Mouse (Mus musculus): Measurements from ENCODE around the gene Ankrd23.

The Ankrd23 gene

DNA sequence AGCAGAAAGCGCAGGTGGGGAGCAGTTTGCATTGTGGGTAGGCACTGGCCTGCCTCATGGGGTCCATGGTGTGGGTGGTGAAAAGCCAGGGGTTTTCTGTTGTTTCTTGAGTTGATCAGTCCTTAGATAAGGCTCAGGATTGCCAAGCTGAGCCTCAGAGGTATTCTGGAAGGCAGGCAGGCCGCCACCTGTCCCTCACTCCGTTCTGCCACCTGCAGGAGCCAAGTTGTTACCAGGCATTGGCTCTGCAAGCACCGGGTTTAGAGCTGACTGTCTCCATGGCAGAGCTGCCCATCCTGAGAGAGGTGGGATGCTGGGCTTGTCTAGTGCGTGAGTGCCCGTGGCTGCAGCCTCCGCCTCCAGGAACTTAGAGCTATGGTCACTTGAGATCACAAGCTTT lies 14.5 kb downstream of the Ankrd23 start:
- no peak for DNase-seq (ENCODE audit: low read depth, low spot score)

DNA sequence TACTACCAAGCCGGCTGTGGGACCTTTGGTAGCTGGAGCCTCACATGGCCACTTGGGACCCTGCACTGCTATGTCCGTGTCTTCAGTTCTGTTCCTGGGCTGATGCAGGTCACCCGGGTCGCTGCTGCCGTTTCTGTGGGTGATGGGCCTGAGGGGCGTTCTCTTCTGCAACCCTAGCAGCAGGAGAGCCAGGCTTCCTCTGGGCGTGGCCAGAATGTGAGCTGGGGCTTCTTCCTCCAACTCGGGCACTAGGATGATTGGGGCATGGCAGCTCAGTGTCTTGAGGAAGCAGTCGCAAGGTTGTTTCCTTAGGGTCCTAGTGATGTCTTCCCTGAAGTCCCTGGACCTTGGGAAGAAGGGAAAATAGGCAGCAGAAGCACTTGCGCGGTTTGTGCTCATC lies 17.1 kb downstream of the Ankrd23 start:
- DNase-seq (ENCODE audit: low read depth, low spot score): no peak

GRCm38 (mm10) chr1:36518259-36518658 lies 18.4 kb downstream of the Ankrd23 start:
- no peak for DNase-seq (ENCODE audit: low read depth, low spot score)

- no peak for DNase-seq (ENCODE audit: low read depth, low spot score)
Observed at GRCm38 (mm10) chr1:36513718-36514117, 23.0 kb downstream of the Ankrd23 start.

DNA sequence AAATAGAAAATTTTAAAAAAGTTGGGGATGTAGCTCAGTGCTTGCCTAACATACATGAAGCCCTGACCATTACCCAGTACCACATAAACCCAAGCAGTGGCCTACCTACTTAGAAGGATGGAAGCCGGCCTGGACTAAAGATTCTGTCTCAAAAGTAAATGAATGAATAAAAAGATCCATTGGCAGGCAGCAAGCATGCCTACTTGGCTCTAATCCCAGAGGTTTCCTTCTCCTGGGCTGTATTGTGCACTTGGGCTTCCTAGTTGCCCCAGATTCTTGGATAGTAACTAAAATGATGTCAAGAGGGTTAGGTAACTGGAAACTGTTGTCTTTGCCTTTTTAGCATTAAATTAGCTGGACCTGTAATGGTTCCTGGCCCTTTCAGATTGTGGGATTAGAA lies 23.4 kb downstream of the Ankrd23 start:
- no peak for DNase-seq (ENCODE audit: low read depth, low spot score)

GRCm38 (mm10) chr1:36512966-36513280 lies 23.8 kb downstream of the Ankrd23 start:
- DNase-seq (ENCODE audit: low read depth, low spot score): no peak

DNA sequence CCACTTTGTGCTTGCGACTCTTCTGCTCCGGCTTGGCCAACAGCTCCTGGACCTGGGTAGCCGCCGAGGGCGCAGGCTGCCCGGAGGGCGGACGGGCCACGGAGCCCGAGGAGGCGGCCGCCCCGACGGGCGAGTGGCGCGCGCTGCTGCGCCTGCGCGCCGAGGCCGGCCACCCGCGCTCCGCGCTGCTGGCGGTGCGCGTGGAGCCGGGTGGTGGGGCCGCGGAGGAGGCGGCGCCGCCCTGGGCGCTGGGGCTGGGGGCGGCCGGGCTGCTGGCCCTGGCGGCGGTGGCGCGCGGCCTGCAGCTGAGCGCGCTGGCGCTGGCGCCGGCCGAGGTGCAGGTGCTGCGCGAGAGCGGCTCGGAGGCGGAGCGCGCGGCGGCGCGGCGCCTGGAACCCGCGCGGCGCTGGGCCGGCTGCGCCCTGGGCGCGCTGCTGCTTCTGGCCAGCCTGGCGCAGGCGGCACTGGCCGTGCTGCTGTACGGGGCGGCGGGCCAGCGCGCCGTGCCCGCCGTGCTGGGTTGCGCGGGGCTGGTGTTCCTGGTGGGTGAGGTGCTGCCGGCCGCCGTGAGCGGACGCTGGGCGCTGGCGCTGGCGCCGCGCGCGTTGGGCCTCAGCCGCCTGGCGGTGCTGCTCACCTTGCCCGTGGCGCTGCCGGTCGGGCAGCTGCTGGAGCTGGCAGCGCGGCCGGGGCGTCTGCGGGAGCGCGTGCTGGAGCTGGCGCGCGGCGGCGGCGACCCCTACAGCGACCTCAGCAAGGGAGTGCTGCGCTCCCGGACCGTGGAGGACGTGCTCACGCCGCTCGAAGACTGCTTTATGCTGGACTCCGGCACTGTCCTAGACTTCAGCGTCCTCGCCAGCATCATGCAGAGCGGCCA lies 24.4 kb downstream of the Ankrd23 start:
- DNase-seq (ENCODE audit: low read depth, low spot score): no peak

GRCm38 (mm10) chr1:36511289-36512021 lies 25.2 kb downstream of the Ankrd23 start, which contains the start of gene Cnnm3:
Gene Cnnm3 (plus strand): TSS chr1:36511867.
- DNase-seq (ENCODE audit: low read depth, low spot score): peak; percentile 96

- DNase-seq (ENCODE audit: low read depth, low spot score): no peak
Observed at GRCm38 (mm10) chr1:36508238-36508637, 28.4 kb downstream of the Ankrd23 start.

DNA sequence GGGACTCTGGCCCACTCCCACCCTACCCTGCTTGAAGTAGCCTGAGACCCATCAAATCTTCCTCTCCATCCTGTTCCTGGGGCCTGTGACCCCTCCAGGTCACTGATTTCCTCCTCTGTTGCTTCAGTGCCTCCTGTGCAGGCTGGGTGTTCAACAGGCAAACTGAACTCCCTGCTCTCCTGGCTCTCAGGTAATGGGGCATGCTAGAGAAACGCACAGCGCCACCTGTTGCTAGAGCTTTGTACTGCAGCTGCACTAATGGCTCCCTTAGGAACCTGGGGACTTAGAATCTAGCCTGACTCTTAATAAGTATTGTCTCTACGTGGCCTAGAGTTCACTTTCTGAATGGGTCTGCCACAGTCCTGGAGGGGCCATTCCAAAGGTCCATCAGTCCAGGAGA lies 35.4 kb downstream of the Ankrd23 start:
- peak; percentile 56 for DNase-seq (ENCODE audit: low read depth, low spot score)

DNA sequence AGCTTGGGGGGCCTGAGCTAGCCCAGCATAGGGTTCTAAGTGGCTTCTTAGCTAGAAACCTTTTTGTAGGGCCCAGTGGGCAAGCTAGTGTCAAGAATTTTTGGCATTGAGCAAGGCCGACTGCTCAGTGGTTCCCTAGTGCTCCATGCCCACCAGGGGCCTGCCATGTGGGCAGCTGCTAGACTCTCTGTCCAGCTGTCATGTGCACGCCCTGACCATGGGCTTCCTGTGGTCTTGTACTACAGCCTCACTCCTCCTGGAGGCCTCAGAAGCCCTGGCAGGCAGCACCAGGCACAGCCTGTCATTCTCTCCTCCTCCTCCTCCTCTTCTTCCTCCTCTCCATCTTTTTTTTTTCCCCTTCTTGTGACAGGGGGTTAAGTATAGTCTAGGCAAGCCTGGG lies 39.4 kb downstream of the Ankrd23 start:
- no peak for DNase-seq (ENCODE audit: low read depth, low spot score)

GRCm38 (mm10) chr1:36496719-36497118 lies 40.0 kb downstream of the Ankrd23 start:
- DNase-seq (ENCODE audit: low read depth, low spot score): no peak

DNA sequence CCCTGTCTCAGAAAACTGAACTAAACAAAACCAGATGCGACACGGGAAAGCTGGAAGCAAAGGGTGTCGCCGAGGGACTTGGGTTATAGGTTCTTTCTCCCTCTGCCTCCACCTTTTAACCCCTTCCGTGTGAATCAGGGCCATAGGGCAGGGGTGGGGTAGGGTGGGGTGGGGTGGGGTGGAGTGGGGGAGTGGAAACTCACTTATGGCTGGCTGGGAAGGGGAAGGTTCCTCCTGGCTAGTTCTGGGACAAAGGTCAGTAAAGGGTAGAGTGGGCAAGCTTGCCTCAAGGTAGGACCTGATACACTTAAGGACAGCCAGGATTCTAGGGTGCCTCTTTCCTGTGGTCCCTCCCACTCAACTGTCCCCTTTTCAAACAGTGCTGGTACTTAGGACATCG lies 43.4 kb downstream of the Ankrd23 start:
- no peak for DNase-seq (ENCODE audit: low read depth, low spot score)

DNA sequence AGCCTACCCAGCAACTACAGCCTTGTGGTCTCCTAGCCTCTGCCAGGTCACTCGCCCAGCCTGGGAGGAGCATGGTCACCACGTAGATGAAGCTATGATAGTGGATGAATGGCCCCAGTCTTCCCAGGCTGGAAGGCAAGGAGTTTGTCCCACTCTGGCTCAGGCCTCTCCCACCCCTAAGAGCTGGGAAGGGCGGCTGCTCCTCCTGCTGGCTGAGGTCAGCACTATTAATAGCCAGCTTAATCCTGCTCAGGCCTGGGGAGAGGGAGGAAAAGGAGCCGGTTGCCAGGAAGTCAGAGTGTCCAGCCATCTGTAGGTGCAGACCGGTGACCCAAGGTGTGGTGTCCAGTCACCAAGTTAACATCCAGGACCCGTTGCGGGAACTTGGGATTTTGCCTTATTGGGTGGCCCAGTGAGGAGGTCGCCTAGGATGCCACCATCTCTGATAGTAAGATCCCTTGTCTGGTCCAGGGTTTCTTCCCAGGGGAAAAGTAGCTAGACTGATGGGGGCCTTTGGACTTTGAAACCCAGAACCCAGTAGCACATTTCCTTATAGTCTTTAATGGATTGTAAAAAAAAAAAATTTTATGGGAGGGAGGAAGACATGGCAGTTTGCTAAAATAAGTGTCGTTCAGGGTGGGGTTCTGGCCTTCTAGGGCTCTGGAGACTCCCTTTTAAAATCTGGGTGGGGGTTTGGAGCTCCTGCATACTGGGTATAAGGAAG lies 44.1 kb downstream of the Ankrd23 start:
- no peak for DNase-seq (ENCODE audit: low read depth, low spot score)

GRCm38 (mm10) chr1:36489661-36490060 lies 47.0 kb downstream of the Ankrd23 start:
- DNase-seq (ENCODE audit: low read depth, low spot score): no peak

DNA sequence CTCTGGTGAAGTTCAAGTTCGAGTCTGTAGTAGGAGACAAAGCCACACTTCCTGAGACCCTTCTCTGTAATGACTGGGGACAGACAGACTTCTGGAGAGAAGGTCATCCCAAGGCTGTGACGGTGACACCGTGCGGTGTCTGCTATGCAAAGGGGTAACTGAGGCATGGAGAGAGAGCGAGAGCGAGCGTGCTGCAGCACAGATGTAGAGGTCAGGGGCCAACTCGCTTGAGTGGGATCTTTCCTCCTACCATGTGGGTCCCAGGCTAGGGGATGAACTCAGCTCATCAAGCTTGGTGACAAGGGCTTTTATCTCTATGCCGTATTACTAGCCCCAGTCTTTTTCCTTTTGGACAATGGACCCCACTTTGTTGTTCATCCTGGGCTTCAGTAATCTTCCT lies 49.6 kb downstream of the Ankrd23 start:
- DNase-seq (ENCODE audit: low read depth, low spot score): no peak

- DNase-seq (ENCODE audit: low read depth, low spot score): no peak
Observed at GRCm38 (mm10) chr1:36485080-36485479, 51.6 kb downstream of the Ankrd23 start.

DNA sequence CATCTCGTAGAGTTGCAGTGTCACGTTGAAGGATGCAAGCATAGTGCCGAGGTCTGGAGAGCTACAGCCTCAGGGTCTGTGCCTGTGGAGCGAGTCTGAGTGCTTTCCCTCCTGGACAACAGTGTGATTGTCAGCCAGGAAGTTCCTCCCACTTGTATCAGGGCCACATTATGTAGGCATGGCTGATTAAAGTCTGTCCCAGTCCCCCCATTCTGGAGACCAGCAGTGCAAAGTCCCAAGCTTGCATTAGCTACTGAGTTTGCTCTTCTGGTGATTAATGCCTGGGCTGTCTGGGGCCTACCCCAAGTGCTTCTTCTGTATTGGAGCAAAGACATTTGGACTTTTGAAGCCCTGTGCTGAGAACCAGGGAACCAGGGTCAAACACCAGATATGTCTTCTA lies 52.9 kb downstream of the Ankrd23 start:
- no peak for DNase-seq (ENCODE audit: low read depth, low spot score)
